Mouse (Mus musculus) kidney, adult 8-10 months (tissue): ENCODE measurements around the gene Ssh2.

Source experiments
- DNase-seq, 2 experiments: peaks; one replicate each; pipeline ENCODE4 v3.0.0; 2022

Gene Ssh2

GRCm38 (mm10) chr11:77215951-77216760, at the start of gene Ssh2:
Gene Ssh2 (plus strand): TSS chr11:77216287.
- DNase-seq: peak; percentile 80 to 82

GRCm38 (mm10) chr11:77173731-77174130, 42.4 kb upstream of the Ssh2 start:
- no peak for DNase-seq

- DNase-seq: no peak
Measured at GRCm38 (mm10) chr11:77174531-77174930, 41.6 kb upstream of the Ssh2 start.

GRCm38 (mm10) chr11:77179771-77180170, 36.3 kb upstream of the Ssh2 start:
- DNase-seq: no peak

DNA sequence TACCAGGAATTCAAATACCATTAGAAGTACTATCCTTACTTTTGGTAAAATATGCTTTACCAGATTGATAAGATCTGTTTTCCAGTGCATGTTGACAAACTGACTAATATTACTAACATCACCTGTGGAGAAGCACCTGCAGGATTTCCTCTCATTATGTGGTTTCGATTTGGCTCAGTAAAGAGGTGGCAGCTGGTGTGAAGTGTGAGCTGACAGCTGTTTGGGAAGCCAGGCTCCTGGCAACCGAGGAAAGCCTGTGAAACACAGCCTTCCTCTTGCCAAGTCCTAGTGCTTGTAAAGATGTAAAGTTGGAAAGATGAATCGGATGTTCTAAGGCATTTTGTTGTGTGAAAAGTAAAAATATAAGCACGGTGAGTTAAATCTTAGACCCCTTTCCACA, 35.2 kb upstream of the Ssh2 start:
- DNase-seq: no peak

- no peak for DNase-seq
Measured at GRCm38 (mm10) chr11:77181528-77181927, 34.6 kb upstream of the Ssh2 start.

- no peak for DNase-seq
Measured at GRCm38 (mm10) chr11:77182041-77182440, 34.0 kb upstream of the Ssh2 start.

DNA sequence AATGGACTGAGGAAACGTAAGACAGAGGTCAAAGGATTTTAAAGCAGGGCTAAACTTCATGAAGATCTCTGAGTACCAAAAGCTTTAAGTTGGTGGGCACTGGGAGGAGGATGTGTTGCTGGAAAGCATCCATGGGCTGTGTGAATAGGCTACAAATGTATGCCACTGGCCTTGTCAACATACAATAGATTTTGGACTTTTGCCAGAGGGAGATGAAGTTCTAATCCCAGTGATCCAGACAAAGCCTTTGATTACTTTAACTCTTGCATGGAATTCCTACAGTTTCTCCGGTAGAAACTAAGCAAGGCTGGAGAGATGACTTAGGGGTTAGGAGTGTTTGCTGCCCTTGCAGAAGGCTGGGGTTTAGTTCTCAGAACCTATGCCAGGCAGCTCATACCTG, 33.5 kb upstream of the Ssh2 start:
- no peak for DNase-seq

GRCm38 (mm10) chr11:77184926-77185325, 31.2 kb upstream of the Ssh2 start:
- DNase-seq: no peak

- DNase-seq: no peak
Measured at GRCm38 (mm10) chr11:77188868-77189267, 27.2 kb upstream of the Ssh2 start, which contains the start of gene Efcab5. Gene Efcab5 (minus strand): TSS chr11:77188968.

- no peak for DNase-seq
Measured at GRCm38 (mm10) chr11:77193410-77193809, 22.7 kb upstream of the Ssh2 start.

DNA sequence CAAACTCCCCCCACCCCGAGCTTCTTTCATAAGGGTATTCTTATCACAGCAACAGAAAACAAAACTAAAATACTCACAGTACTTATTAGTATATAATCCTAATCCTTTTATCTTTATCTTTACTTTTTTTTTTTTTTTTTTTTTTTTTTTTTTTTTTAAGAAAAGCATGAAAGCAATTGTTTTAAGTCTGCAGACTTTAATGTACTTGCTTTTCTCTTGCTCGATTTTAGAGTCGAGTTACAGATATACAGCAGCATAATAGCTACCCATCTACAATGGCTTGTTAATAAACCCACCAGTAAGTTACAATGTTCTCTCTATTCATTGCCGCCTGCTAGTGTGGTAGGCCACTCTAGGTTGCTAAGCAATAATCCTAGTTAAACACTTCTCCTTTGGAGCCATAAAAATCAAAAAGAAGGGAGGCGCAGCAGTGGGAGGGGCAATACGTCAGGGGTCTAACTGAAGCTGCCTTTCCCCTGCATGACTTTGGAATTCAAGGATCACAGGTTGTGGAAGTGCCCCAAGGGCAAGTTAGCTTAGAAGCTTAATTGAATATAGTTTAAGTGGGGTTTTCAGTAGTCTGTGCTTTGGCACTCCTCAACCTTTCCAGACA, 22.0 kb upstream of the Ssh2 start:
- DNase-seq: peak; percentile 52 to 69

- no peak for DNase-seq
Measured at GRCm38 (mm10) chr11:77194762-77195161, 21.3 kb upstream of the Ssh2 start.

DNA sequence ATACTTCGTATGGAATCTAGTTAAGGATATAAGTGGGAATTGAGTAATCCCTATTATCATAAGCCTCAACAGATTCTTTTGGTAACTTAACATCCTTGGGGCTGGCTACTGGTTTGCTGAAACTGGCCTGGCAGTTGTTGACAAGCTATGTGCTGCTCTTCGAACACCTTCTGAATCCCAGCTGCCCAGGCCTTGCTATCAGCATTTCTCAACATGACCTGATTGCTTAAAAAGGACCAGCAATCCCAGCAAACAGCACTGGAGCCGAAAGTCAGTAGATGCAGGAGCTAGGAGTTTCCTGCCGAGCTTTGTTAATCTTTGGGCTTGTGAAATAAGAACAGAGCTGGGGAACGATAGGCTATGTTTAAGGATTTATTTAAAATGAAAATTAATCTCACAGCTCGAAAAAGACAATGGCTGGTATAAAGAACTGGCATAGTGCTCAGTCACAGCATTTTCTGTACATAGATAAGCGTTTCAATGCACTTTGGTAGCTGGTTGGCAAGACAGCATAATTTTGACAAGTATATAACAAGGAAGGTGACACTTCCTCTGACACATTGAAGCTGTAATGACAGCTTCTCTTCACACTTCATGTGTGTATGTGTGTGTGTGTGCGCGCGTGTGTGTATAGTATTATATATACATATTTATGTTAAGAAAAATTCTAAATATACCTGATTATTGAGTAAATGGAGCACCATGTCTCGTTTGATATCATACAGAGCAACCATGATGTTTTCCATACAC, 20.6 kb upstream of the Ssh2 start:
- no peak for DNase-seq

GRCm38 (mm10) chr11:77196181-77197143, 19.6 kb upstream of the Ssh2 start:
- peak; percentile 46 to 79 for DNase-seq

GRCm38 (mm10) chr11:77199636-77200035, 16.5 kb upstream of the Ssh2 start:
- peak; percentile 71 to 83 for DNase-seq

DNA sequence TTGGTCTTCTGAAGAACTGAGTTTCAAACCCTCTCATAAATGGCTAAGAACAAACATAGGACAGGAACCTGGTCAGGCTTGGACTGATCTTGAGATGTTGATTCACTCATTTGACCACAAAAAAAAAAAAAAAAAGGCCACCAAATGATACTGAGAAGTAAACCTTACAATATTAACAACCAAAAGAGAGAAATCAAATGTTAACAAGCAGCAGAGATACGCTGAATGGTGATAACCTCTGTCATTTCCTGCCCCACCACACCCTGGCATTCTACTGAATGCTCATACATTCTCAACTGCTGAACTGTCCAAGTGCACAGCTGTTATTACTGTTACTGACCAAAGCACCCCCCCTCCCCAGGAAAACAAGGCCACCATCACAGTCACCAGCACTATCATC, 15.4 kb upstream of the Ssh2 start:
- DNase-seq: no peak

DNA sequence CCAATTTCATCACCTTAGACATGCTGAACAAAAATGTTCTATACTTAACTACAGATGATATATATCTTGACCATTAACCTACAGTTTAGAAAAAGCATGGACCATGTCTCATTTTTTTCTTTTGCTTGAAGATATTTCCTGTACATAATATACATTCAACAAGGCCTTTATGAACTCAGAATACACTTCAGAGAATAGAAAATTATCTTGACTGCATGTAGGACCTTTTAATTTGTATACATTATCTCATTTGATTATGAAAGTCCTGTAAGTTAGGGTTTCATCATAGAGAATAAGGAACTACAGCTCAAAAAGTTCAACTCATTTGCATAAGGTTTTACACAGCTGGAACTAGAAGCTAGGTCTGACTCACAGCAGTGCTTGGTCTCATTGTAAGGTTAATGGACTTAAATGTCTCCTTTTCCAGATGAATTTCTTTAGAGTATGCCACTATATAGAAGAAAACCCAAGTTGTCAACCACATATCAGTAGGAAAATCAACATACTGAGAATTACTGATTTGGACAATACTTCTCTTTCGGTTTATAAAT, 1.9 kb upstream of the Ssh2 start:
- DNase-seq: no peak

GRCm38 (mm10) chr11:77214755-77215154, 1.3 kb upstream of the Ssh2 start:
- peak; percentile 70 for DNase-seq

DNA sequence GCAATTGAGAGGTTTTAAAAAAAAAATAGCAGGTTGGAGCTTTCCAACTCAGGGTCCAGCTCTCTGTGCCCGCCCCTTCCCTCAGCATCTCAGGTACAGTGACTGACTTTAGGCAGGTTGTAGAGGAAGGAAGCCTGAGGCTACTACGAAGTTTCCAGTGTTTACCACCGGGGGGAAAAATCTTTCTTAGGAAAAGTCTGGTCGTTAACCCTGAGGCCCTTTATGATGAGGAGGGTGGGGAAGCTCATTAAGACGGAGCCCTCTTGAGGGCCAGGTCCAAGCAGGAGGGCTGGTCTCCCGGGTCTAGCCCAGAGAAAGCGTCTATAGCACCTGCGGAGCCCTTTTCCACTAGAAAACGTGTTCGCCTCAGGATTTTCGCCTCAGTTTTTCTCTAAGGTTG, 604 bp upstream of the Ssh2 start:
- DNase-seq: no peak

DNA sequence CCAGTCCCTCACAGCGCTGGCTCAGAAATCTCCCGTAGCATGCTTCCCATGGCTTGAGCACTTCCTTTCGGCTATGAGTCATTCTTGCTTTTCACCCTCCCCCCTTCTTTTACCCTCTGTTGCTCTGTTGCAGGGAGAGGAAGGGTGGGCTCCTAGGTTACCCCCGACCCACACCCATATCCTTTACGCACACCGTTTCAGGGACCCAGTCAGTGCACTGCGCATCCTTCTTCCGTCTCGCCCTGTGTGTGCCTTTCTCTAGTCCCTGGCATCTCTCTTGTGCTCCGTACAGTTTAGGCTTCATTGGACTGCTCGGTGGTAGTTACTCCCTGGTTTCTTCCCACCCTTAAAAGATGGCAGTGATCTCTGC, 659 bp downstream of the Ssh2 start:
- no peak for DNase-seq

DNA sequence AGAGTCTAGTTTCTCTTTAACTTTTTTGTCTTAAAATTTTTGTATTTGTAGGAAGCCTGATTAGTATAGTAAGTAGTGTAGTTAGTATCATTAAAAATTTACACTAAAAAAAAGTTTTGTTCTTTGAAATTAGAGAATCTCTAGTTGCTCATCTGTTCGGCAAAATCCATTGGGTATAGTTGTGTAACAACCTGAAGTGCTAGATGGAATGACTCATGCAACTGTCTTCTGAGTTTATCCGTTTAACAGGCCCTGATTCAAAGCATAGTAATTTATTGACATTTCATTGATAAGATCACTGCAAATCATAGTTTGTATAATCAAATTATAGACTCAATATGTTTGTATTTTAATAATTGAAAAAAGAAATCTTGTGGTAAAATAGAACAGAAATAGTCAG, 14.7 kb downstream of the Ssh2 start:
- no peak for DNase-seq
